Mouse (Mus musculus): ENCODE results near the gene Pik3r3.

DNA sequence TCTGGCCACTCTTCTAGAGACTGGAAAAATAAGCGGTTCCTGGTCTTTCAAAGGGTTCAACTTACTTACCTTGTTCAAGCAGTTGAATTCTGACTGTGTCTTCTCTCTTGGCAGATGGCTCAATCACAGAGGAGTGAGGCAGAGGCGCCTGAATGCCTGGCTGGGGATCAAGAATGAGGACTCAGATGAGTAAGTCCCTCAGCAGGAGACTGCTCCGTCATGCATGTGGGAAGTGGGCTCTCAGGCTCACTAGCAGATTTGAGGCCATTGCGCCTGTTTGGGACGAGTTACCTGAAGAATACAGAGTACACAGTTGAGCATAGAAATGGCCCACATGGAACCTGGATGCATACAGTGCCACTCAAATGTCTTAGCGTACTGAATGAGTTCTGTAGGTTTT, 70.1 kb downstream of the Pik3r3 start:
- TF ChIP-seq CTCF (IDR thresholded peaks at IDR 0.05; ENCODE audit: borderline replicate concordance, control insufficient read depth, extremely low read depth, insufficient read depth, low read length, poor library complexity): no peak
- TF ChIP-seq POLR2A (IDR thresholded peaks at IDR 0.05; ENCODE audit: control insufficient read depth, extremely low read depth, insufficient read depth, low read length, poor library complexity): no peak
